Mouse (Mus musculus) spleen, adult 2 months (tissue): ENCODE data around the gene Camta1. TPM values are rescaled to one million over a fixed set of nuclear protein-coding genes. Genes with fewer than 3 reads are reported as not detected.

ENCODE experiments used
- DNase-seq, 2 experiments: peaks; one replicate each; pipeline versions ENCODE4 v3.0.0 to v3.0.0-alpha.2; 2012 to 2021; ENCODE audit warnings: low spot score in 2 of 2, low read depth in 1 of 2
- H3K27ac ChIP-seq: fragments of 200-500 bp; 2 replicates; pipeline ENCODE4 v1.5.1; 2012; ENCODE audit warnings: low read length, inconsistent platforms; ENCODE audit not compliant: insufficient read depth
- H3K27me3 ChIP-seq: fragments of 200-500 bp; 2 replicates; pipeline ENCODE4 v1.6.1; 2012; ENCODE audit warnings: mild to moderate bottlenecking, moderate library complexity, low read length, inconsistent platforms; ENCODE audit not compliant: control insufficient read depth, insufficient read depth
- H3K36me3 ChIP-seq: fragments of 200-500 bp; 2 replicates; pipeline ENCODE4 v1.6.1; 2012; ENCODE audit warnings: mild to moderate bottlenecking, low read length, inconsistent platforms; ENCODE audit not compliant: control insufficient read depth, insufficient read depth
- H3K4me1 ChIP-seq: fragments of 200-500 bp; 2 replicates; pipeline ENCODE4 v1.6.1; 2011; ENCODE audit warnings: inconsistent platforms; ENCODE audit not compliant: control insufficient read depth, insufficient read depth, insufficient read length
- H3K4me3 ChIP-seq: fragments of 200-500 bp; 2 replicates; pipeline ENCODE4 v1.5.1; 2011; ENCODE audit warnings: mild to moderate bottlenecking, inconsistent platforms; ENCODE audit not compliant: insufficient read depth, insufficient read length; ENCODE audit errors: extremely low read depth
- CTCF ChIP-seq: fragments of 200-500 bp; IDR thresholded peaks from 2 replicates; pipeline ENCODE4 v1.5.1; 2011; ENCODE audit warnings: mild to moderate bottlenecking, inconsistent platforms; ENCODE audit not compliant: insufficient read depth, insufficient read length, insufficient replicate concordance; ENCODE audit errors: extremely low read depth
- POLR2A ChIP-seq: fragments of 200-500 bp; IDR thresholded peaks from 2 replicates; pipeline ENCODE4 v1.6.1; 2011; ENCODE audit warnings: low read depth, low read length, inconsistent platforms
- WGBS: fragments of 180-500 bp; shearing (Covaris S2); methylation state at CpG from one replicate; pipeline ENCODE4 v1.1.7; 2018; 5-methylcytosine and 5-hydroxymethylcytosine counted together
- polyA plus RNA-seq: library from polyadenylated mRNA; depleted of rRNA; stranded (reverse); fragments of >200 nt; gene quantifications from 2 replicates; pipeline ENCODE4 v1.2.3, GENCODE M21; 2012

The Camta1 gene
- polyA plus RNA-seq, 1 experiment = 7.7 TPM

DNA sequence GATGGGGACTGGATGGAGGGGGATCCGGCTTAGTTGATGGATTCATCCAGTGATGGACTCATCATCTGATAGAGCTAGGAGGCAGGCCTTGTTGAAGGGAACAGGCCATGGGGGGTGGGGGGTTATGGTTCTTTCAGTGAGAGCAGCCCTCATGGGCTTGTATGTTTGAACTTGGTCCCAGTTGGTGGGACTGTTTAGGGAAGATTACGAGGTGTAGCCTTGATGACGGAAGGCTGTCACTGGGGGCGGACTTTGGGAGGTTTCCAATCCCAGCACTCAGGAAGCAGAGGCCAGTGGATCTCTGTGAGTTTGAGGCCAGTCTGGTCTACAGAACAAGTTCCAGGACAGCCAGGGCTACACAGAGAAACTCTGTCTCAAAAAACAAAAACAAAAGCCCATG lies 132.6 kb downstream of the Camta1 start:
- no peaks in the 10 kb centered on the region for H3K36me3 ChIP-seq
- no peak for DNase-seq
- no peak overlapping the region for H3K4me3 ChIP-seq
- H3K4me1 ChIP-seq = no peaks in the 10 kb centered on the region
- TF ChIP-seq POLR2A (no peak), CTCF (no peak)
- H3K27ac ChIP-seq = no peak overlapping the region
- 82% methylated on average over 4 of the region's 4 CpGs for WGBS
- H3K27me3 ChIP-seq = no peaks in the 10 kb centered on the region

DNA sequence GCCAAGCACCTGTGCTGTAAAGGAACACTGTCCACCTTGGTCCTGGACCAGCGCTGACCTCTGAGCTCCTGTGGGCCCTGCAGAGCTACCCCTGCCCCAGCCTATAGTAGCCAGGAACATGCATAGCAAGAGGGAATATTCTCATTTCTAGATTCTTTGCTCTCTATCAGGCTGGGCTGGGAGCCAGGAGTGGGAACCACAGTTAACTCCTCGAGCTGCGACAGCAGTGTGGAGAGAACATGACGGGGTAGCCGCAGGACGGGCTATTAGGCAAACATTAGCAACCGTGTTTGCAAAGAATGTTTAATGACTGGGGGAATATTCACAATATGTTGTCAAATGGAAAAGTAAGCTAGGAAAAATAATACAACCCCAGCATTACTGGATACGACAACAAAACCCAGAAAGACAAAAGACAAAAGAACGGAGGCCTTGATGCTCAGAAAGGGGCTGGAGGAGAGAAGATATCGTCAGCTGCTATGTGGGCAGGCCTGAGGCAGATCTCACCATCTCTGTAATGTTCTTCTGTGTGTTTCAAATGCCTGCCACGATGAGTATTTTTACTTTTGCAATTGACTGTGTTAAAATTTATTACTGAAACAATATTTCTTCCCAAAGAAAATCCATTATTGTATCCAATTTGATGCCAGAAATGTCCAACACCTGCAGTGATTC lies 133.1 kb downstream of the Camta1 start:
- Histone ChIP-seq H3K36me3 (no peaks in the 10 kb centered on the region), H3K4me1 (no peaks in the 10 kb centered on the region), H3K4me3 (no peak overlapping the region), H3K27ac (no peak overlapping the region), H3K27me3 (no peaks in the 10 kb centered on the region)
- no peak for TF ChIP-seq CTCF
- no peak for TF ChIP-seq POLR2A
- WGBS = 91% methylated on average over 11 of the region's 11 CpGs
- no peak for DNase-seq

DNA sequence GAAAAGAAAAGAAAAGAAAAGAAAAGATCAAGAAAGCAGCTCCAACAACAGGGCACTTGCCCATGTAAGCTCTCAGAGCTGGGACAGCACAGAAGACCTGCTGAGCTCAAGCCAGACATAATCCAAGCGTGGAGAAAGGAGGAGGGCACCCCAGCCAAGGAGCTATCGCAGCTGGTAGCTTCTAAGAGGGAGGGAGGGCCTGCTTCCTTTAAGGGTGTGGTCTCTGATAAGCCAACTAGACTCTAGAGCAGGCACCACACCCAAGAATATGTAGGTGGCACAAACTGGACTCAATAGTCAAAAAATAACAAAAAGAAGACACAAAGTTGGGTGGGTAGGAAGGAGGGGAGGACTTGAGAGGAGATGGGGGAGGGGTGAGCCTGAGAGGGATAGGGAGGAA lies 135.3 kb downstream of the Camta1 start:
- H3K4me3 ChIP-seq = no peak overlapping the region
- TF ChIP-seq POLR2A (no peak), CTCF (no peak)
- no peaks in the 10 kb centered on the region for H3K36me3 ChIP-seq
- H3K27ac ChIP-seq = no peak overlapping the region
- H3K4me1 ChIP-seq = no peaks in the 10 kb centered on the region
- no peak for DNase-seq
- no peaks in the 10 kb centered on the region for H3K27me3 ChIP-seq
- 63% methylated on average over 2 of the region's 2 CpGs for WGBS

DNA sequence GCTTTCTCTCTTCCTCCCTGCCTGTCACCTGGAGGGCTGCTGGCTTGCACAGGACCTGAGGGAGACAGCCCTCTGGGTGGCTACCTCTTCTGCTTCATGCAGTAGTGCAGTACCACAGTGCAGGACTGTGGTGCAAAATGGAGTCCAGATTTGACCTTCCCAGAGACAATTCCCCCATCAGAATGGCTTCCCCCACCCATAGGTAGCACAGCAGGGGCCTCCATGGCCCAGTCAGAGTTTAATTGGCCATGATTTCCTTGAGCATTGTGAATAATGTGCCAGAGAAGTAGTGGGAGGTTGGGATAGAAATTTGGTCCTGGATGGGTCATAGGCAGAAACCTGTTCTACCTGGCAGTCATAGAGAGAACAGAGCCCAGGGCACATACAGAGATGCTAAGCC lies 136.8 kb downstream of the Camta1 start:
- DNase-seq = no peak
- Histone ChIP-seq H3K27ac (no peak overlapping the region), H3K4me3 (no peak overlapping the region), H3K27me3 (no peaks in the 10 kb centered on the region), H3K36me3 (no peaks in the 10 kb centered on the region), H3K4me1 (no peaks in the 10 kb centered on the region)
- TF ChIP-seq POLR2A = no peak
- TF ChIP-seq CTCF = no peak

DNA sequence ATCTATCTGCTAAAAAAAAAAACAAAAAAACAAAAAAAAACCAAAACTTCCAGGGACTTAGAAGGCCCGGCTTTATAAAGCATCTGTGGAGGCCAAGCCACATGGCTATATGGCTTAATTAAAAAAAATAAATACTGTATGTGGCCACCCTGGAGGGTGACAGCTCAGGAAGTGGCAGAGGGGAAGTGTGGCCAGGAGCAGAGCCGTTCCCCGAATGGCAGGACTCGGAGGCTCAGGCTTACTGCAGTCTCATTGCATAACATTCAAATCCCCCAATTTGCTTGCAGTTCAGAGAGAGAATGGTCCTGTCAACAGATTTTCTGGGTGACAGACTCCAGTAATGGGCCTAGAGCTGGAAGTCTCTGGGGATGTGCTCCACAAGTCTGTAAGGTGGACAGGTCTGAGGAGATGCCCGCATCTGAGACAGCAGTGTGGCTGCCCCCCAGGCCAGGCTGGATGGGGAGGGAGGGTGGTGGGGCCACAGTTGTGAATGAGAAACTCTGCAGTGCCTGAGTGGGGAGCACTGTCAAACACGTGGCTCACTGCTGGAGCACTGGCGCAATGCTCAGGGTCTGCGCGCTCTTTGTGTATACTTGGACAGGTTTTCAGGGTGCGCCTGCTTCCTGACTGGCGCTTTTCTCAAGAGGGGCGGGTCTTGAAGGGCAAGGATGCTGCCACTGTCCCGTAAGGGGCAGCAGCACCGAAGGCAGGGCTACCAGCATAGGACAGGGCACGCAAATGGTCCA lies 140.8 kb downstream of the Camta1 start:
- Histone ChIP-seq H3K4me3 (no peak overlapping the region), H3K4me1 (no peaks in the 10 kb centered on the region), H3K27me3 (no peaks in the 10 kb centered on the region), H3K27ac (no peak overlapping the region), H3K36me3 (no peaks in the 10 kb centered on the region)
- TF ChIP-seq CTCF (no peak), POLR2A (no peak)
- no peak for DNase-seq
- WGBS = 63% methylated on average over 15 of the region's 15 CpGs

DNA sequence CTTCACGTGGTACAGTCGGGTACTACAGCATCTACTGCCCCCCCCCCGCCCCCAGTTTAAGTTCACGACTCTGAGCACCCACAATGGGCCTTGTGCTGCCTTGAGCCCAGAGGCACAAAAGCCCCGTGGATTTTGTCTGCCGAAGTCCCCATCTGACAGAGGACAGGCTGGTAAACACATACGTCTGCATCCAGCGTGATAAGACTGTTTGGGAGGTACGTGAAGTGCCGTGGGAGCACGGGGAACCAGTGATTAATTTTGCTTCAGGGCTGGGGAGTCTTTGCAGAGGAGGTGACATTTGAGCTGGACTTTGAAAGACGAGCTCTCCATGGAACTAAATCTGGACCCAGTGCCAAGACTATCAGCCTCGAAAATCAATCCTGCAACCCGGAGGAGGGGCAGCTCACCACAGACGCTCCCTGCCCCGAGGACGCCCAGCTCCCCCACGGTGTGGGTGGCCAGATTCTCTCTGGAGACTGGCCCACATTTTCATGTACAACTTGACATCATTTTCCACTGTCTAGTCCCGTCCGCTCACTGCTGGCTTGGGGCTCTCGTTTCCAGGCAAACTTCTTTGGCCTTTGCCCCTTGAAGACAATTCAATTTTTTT lies 142.7 kb downstream of the Camta1 start:
- WGBS = 81% methylated on average over 21 of the region's 21 CpGs
- Histone ChIP-seq H3K27ac (no peak overlapping the region), H3K27me3 (no peaks in the 10 kb centered on the region), H3K4me1 (no peaks in the 10 kb centered on the region), H3K36me3 (no peaks in the 10 kb centered on the region), H3K4me3 (no peak overlapping the region)
- no peak for DNase-seq
- TF ChIP-seq CTCF (no peak), POLR2A (no peak)

DNA sequence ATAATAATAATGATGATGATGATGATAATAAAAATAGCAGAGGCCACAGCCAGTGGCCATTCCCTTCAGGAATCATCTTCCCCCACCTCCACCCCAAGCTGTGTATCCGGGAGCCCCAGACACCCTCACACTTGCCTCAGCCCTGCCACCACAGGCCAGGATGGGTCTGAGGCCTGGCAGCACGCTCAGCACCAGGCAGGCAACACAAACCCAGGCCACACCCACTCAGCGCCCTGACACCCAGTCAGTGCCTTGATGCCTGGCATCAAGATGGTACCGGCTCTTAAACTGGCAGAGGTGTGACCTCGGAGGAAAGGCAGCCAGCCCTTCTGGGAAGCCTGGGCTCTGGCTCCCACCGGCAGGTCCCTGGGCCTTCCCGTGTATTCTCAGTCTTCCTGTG lies 143.8 kb downstream of the Camta1 start:
- H3K27ac ChIP-seq = no peak overlapping the region
- TF ChIP-seq CTCF = no peak
- no peak for TF ChIP-seq POLR2A
- no peak for DNase-seq
- no peaks in the 10 kb centered on the region for H3K27me3 ChIP-seq
- H3K4me1 ChIP-seq = no peaks in the 10 kb centered on the region
- 89% methylated on average over 7 of the region's 7 CpGs for WGBS
- H3K4me3 ChIP-seq = no peak overlapping the region
- H3K36me3 ChIP-seq = no peaks in the 10 kb centered on the region
